Mouse (Mus musculus) Patski (cell line): ENCODE measurements at regions not wholly inside any gene's neighbourhood (a gene's known extent, or its start where the extent isn't known, plus 50 kb on each side); places are given as distances from the start of the nearest gene placed in this dataset.

Source experiments
- ATAC-seq: fragments of 100-300 bp; one replicate; pipeline ENCODE4 v1.8.0; 2021
- CTCF ChIA-PET: fragments of 350-600 bp; sonication (Branson Sonifier 250); formaldehyde crosslinking; loops from one replicate; lab custom pipeline; 2022; ENCODE audit warnings: inconsistent platforms; lab: Charles Lee
- POLR2A ChIA-PET: fragments of 350-600 bp; sonication (Branson Sonifier 250); formaldehyde crosslinking; loops from one replicate; lab custom pipeline; 2022; ENCODE audit warnings: antibody characterized with exemption, inconsistent platforms; lab: Charles Lee
- DNase-seq: peaks from one replicate; pipeline ENCODE4 v3.0.0-alpha.2; 2011; ENCODE audit warnings: low read depth, low spot score
- H3K27me3 ChIP-seq: fragments of 371-371 bp; one replicate; pipeline ENCODE4 v1.5.1; 2021
- CTCF ChIP-seq: fragments of 100-300 bp; IDR thresholded peaks from one replicate; pipeline ENCODE4 v1.5.1; 2021
- in situ Hi-C: fragments of 300-500 bp; cut with MboI; formaldehyde crosslinking; loops from 3 replicates; pipeline ENCODE4 v1.11.1; 2018; ENCODE audit warnings: low pct_unique_long_range_greater_than_20kb, mixed read lengths

GRCm38 (mm10) chr16:62610873-62611272, 175.7 kb downstream of the Nsun3 start:
- DNase-seq: peak; percentile 34
- POLR2A ChIA-PET: no interaction called here
- CTCF ChIA-PET: interaction anchor here (1.5 kb wide), 1 partner anchor 49 kb away, joined by 6 read pairs; no protein-coding TSS in a partner anchor
- no peaks in the 10 kb centered on the region for H3K27me3 ChIP-seq
- ATAC-seq: peak; percentile 91
- in situ Hi-C loops: no loop called here
- no peak for TF ChIP-seq CTCF

DNA sequence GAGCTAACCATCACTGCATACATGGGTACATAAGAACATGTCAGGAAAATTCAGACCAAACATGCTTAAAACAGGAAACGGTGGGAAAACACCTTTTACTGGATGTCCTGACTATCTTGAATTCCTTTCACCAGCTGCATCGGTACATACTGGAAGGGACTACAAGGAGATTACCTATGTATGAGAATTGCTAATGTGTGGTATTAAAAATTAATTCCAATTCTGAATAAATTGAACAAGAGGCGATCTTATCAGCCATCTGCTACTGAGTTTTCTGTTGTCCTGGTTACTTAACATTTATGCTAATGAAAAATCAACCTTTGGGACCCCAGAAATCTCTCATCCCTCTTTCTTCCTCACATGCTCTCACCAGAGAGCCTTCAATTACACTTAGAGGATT, 178.0 kb downstream of the Nsun3 start:
- ChIA-PET CTCF (interaction anchor here (1.4 kb wide), 1 partner anchor 37 kb away, joined by 3 read pairs; no protein-coding TSS in a partner anchor), POLR2A (no interaction called here)
- H3K27me3 ChIP-seq: no peaks in the 10 kb centered on the region
- DNase-seq: no peak
- in situ Hi-C loops: no loop called here
- TF ChIP-seq CTCF: no peak
- ATAC-seq: no peak

DNA sequence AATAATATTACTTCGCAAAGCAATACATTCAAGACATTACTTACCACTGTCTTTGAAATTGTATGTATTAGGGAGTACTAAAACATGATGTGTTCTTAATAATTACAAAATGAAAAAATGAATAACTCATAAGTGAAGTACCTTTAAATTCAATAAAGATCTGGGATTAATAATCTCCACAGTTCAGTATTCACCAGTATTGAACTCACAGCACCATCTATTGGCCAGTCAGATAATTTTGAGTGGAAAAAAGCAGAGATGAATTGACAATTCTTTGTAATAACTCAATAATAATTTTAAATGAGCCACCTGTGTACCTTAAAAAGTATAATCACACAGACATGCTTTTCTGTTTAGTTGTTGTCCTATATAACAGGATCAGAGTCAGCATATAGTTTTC, 180.7 kb downstream of the Nsun3 start:
- no peak for DNase-seq
- ChIA-PET POLR2A (no interaction called here), CTCF (no interaction called here)
- no peaks in the 10 kb centered on the region for H3K27me3 ChIP-seq
- TF ChIP-seq CTCF: peak; percentile 20
- ATAC-seq: no peak
- in situ Hi-C loops: no loop called here

DNA sequence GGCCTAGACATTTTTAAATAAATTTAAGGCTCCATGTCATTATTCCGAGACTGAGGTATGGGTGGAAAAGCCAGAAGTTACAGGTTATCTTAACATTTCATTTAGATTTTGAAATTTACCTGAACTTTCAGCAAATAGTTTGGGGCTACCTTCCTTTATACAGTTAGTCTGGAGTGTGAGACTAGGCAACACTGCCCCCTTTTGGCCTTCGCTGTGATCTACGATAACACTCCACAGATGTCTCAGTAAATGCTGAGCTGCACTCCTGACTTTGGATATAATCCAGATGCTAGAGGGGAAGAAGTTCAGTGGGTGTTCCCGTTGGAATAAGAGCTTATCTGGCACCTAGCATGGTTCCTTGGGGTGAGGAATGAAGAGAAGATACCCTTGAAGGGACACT, 224.6 kb downstream of the Nsun3 start:
- peak; percentile 54 for ATAC-seq
- in situ Hi-C loops: no loop called here
- peak; percentile 64 for TF ChIP-seq CTCF
- H3K27me3 ChIP-seq: peaks cover 4% of the 10 kb centered on the region
- CTCF ChIA-PET: interaction anchor here (0.7 to 2.2 kb wide), 4 partner anchors 10 to 55 kb away, joined by 3 to 6 read pairs (median 6); no protein-coding TSS in a partner anchor
- POLR2A ChIA-PET: interaction anchor here (0.6 kb wide), 1 partner anchor 291 kb away, joined by 3 read pairs; no protein-coding TSS in a partner anchor
- no peak for DNase-seq

GRCm38 (mm10) chr16:62543156-62543555, 243.5 kb downstream of the Nsun3 start:
- H3K27me3 ChIP-seq: peaks cover 20% of the 10 kb centered on the region
- ATAC-seq: no peak
- ChIA-PET POLR2A (no interaction called here), CTCF (no interaction called here)
- no peak for TF ChIP-seq CTCF
- DNase-seq: no peak
- in situ Hi-C loops: no loop called here

GRCm38 (mm10) chr16:62537730-62538479, 248.7 kb downstream of the Nsun3 start:
- CTCF ChIA-PET: interaction anchor here (1.2 kb wide), 1 partner anchor 15 kb away, joined by 3 read pairs; no protein-coding TSS in a partner anchor
- peaks cover 35% of the 10 kb centered on the region for H3K27me3 ChIP-seq
- no peak for ATAC-seq
- in situ Hi-C loops: no loop called here
- no peak for TF ChIP-seq CTCF
- DNase-seq: no peak
- POLR2A ChIA-PET: no interaction called here

DNA sequence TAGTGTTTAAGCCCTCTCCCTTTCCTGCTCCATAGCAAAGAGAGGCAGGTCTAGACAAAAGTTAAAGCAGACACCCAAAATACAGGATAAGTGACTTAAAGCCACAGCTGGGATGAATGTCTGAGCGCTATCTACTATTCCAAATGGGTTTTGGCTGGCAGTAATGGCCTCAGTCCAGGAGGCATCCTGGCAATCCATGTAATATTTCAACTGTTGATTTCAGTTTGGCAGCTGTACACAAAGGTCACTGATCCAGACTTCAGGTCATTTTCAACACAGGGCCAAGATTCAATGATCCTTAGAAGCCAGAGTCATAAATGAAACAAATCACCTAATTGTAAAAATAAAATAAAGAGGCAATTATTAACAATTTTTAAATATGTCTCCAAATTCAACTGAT, 277.3 kb downstream of the Nsun3 start:
- no peak for DNase-seq
- no peak for ATAC-seq
- in situ Hi-C loops: loop anchor here (5.0 kb wide), 1 partner anchor 138 kb away; no protein-coding TSS in a partner anchor
- peaks cover 5% of the 10 kb centered on the region for H3K27me3 ChIP-seq
- CTCF ChIA-PET: no interaction called here
- POLR2A ChIA-PET: no interaction called here
- no peak for TF ChIP-seq CTCF

DNA sequence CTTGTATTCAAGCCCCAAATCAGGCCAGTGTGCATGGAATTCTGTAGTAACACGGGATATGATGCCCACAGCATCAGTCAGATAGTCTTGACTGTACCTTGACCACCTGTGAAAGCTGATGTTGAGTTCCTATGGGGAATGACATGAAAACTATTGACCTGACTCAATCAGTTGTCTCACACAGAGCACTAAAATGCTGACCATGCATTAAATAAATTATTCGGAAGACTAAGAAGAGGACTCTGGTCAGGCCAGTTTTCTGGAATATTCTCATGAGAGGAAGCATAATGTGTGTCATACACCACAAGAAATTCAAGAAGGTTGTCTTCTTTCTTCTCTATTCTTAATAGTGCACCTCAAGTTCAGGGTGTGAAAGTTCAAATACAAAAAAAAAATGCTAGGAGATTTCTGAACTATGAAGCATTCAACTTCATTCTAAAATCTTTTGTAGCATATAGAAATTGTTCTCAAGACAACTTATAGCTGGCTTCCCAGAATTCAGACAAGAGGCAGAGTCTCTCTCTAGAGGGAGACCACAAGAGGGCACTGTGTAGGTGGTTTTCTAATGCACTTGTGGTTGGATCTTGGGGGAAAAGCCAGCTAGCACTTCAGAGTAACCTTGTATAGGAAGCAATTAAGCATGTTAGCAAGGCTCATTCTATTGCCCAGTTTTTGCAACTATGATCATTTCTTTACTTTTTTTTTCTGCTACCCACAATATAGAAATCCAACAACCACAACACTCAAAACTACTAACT, 279.7 kb downstream of the Nsun3 start:
- no peaks in the 10 kb centered on the region for H3K27me3 ChIP-seq
- DNase-seq: no peak
- ChIA-PET POLR2A (no interaction called here), CTCF (interaction anchor here (0.6 to 1.1 kb wide), 6 partner anchors 8 to 238 kb away, joined by 3 to 5 read pairs (median 4); no protein-coding TSS in a partner anchor)
- in situ Hi-C loops: loop anchor here (5.0 kb wide), 1 partner anchor 140 kb away; no protein-coding TSS in a partner anchor
- peak; percentile 83 for ATAC-seq
- TF ChIP-seq CTCF: peak; percentile 68

GRCm38 (mm10) chr16:62500870-62501269, 285.7 kb downstream of the Nsun3 start:
- no peak for TF ChIP-seq CTCF
- peaks cover 14% of the 10 kb centered on the region for H3K27me3 ChIP-seq
- in situ Hi-C loops: no loop called here
- ATAC-seq (no peak), DNase-seq (no peak)
- CTCF ChIA-PET: no interaction called here
- POLR2A ChIA-PET: no interaction called here

DNA sequence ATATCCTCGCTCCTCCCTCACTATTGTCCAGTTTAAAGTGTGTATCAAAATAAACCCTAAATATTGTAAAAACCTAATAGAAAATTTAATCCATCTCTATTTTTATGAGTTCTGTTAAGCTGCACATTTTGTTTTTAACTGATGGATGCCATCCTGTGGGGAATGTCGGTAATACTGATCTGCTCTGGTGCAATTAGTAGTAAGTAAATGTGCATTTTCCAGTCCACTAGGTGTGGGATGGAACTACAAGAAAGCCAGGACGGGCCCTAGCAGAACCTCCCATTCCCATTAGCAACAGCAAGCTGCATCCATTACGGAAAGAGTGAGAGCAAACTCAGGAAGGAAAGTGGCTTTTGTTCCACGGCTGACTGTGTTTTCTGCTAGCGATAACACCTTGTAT, 286.3 kb downstream of the Nsun3 start:
- peaks cover 14% of the 10 kb centered on the region for H3K27me3 ChIP-seq
- DNase-seq: no peak
- TF ChIP-seq CTCF: peak; percentile 33
- ChIA-PET POLR2A (no interaction called here), CTCF (no interaction called here)
- ATAC-seq: no peak
- in situ Hi-C loops: no loop called here

- ATAC-seq (no peak), DNase-seq (no peak)
- CTCF ChIA-PET: no interaction called here
- H3K27me3 ChIP-seq: peaks cover 14% of the 10 kb centered on the region
- no peak for TF ChIP-seq CTCF
- in situ Hi-C loops: no loop called here
- POLR2A ChIA-PET: no interaction called here
Observed at GRCm38 (mm10) chr16:62498761-62499160, 287.9 kb downstream of the Nsun3 start.
